Mouse (Mus musculus) embryo, embryonic 11.5 days (tissue): ENCODE data around the gene Tead1.

ENCODE experiments used
- DNase-seq: peaks from one replicate; pipeline ENCODE4 v3.0.0-alpha.2; 2012; ENCODE audit warnings: low read depth, low spot score

The Tead1 gene

GRCm38 (mm10) chr7:112813731-112814306, 134.7 kb downstream of the Tead1 start:
- no peak for DNase-seq

- no peak for DNase-seq
These were observed 136.9 kb downstream of the Tead1 start for GRCm38 (mm10) chr7:112816016-112816415.

DNA sequence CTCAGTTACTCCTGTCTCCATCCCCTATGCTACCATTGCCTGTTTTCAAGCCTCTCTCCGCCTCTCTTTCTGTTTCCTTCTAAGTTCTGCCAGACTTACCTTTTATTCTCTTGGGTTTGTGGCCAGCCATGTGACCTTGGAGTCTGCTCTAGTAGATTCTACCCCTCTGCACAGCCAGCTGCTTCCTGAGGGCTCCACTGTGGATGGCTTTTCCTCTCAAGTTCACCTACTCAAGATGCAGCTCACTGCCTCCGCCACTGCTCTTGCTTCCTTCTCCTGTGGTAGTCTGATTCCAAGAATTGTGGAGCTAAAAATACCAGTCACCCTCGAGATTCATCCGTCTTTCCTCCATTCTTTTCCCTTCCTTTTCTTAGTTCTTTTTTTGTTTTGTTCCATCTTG, 140.7 kb downstream of the Tead1 start:
- no peak for DNase-seq

GRCm38 (mm10) chr7:112822879-112823278, 143.8 kb downstream of the Tead1 start:
- no peak for DNase-seq

DNA sequence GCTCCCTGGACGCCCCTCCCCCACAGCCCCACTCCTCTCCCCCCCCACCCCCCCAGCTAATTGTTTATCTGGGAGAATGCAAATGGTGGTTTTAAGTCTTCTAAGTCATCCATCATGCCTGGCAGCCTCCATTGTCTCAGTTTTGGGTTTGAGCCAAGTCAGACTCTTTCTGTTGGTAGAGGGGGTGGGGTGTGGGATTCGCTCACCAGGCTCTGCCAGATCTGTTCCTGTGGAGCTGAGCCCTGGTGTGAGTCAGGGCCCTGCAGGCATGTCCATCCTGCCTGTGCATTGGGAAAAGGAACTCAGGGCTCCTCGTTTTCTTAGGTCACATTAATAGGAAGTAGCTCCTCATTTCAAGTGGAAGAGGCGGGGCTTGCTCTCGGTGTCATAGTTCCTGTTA, 144.5 kb downstream of the Tead1 start:
- DNase-seq = peak; percentile 71

GRCm38 (mm10) chr7:112825339-112825781, 146.2 kb downstream of the Tead1 start:
- no peak for DNase-seq

DNA sequence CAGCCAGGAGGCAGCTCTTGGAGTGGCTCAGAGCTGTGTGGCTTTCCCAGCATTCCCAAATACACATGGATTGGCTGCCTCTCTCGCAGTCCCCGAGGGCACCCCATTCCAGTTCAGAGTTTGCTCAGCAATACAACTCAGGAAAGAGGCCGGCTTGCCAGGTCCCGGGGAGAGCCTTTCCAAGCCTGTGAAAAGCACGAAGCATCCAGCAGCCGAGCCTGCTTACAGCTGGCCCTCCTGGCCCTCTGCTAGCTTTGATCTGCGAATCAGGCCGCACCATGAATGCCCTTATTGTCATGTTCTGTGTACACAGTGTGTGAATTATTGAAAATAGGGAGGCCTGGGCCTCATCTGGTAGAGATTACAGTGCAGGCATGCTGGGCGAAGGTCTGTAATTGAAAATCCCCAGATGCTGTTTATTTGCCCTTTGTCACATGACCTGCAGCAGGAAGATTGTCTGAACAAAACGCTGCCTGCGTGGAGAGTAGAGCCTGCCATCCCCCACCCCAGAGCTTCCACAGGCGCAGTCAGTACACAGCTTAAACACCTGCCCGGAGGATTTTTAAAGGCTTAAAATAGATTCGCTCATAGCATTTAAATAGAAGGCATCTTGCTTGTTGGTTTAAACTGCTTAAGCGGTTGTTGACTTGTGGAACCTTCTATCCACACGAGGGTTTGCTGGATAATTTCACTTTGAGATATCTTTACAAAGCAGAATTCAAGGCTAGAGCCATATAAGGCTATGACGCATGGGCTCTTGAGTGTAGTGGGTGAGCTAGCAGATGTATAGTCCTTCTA, 147.2 kb downstream of the Tead1 start:
- DNase-seq = peak; percentile 76

DNA sequence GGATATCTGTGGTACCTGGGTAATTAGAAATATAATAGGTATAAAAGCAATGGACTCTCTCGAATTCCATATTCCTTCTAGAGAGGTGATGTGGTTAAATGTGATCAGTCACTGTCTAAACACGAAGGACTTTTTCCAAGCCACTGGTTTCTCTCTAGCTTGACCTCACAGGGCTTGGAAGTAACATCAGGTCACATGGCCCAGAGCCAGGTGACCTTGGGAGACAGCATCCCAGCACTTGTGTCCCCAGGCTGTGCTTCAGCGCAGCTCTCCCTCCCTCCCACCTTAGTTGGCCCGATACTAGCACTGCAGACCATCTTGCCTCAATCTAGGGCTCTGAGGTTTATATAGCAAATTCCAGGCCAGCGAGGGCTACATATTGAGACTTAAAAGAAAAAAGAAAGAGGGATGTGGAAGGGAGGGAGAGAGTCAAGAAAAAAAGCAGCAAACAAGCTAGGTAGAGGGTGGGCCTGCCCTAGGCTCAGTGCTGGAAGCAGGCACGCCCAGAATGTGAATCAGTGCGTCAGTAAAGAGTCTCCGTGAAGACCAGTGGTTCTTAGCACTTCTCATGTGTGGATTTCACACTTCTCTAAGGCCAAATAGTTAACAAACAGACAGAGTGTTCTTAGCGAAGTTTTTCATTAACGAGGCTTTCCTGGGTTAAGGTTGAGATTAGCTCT, 149.0 kb downstream of the Tead1 start:
- DNase-seq = no peak

DNA sequence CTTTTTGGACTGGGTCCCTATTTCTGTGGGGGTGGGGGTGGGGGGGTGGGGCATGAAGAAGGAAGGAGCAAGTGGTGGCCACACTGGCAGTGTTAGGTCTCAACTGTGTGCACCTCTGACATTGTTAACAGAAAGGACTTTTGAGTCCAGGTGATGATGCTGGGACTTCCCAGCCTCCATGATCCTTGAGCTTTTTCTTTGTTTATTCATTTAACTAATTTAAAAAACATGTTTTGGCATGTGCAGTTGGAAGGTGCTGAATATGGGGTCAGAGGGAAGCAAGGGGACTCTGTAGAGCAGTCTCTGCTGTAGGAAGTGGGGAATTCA, 149.5 kb downstream of the Tead1 start:
- no peak for DNase-seq

- DNase-seq = no peak
These were observed 151.8 kb downstream of the Tead1 start for GRCm38 (mm10) chr7:112830946-112831345.

GRCm38 (mm10) chr7:112831446-112831845, 152.3 kb downstream of the Tead1 start:
- no peak for DNase-seq

- no peak for DNase-seq
These were observed 154.0 kb downstream of the Tead1 start for GRCm38 (mm10) chr7:112833132-112833531.

GRCm38 (mm10) chr7:112836076-112836475, 157.0 kb downstream of the Tead1 start:
- DNase-seq = no peak

DNA sequence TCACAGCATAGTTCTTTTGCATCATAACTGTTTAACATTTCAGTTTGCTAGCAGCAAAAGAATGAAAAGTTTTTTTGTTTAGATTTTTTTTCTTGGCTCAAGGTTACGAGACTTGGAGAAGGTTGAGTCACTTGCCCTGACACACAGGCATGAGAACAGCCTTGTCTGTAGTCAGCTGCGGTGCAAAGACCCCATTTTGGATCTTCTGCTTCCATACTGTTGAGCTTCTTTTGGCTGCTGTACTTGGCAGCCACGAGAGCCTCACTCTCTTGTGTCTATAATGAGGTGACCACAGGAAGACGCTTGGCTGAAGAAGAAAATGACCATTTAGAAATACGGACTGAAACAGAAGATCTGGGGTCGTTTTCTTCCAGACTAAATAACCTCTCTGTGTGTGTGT, 159.0 kb downstream of the Tead1 start:
- no peak for DNase-seq

DNA sequence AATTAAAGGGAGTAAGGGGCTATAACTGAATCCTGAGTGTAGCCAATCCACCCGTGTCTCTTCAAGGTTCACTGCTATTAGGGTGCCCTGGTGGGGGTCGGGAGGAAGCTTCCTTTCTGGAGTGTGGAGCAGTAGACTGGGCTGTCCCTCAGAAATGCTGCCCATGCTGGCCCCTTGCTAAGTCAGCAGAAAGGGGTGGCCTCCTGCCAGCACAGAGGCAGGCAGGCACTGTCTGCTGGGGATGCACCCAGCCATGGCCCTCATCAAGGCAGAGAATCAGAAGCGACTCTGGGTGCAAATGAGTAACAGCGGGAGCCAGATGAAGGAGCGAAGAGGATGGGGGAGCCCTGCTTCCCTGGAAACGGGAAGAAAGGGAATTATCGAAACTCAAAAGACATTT, 161.2 kb downstream of the Tead1 start:
- DNase-seq = no peak

GRCm38 (mm10) chr7:112840890-112841289, 161.8 kb downstream of the Tead1 start:
- no peak for DNase-seq

DNA sequence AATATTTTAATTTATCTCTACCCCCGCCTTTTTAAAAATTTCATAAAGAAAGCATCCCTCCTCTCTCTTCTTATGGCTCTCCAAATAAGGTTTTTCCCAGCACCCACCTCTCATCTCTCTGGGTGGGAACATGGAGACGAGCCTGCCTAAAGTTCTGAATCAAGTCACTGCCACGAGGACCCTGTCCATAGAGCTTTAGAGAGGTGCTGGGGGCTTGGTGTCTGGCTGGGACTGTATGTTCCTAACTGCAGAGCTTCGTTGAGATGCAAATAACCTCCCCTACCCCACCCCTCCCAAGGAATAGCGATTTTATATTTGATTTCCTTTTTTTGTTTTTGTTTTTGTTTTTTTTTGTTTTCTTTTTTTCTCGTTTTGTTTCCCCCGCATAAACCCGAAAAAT, 162.4 kb downstream of the Tead1 start:
- DNase-seq = no peak

DNA sequence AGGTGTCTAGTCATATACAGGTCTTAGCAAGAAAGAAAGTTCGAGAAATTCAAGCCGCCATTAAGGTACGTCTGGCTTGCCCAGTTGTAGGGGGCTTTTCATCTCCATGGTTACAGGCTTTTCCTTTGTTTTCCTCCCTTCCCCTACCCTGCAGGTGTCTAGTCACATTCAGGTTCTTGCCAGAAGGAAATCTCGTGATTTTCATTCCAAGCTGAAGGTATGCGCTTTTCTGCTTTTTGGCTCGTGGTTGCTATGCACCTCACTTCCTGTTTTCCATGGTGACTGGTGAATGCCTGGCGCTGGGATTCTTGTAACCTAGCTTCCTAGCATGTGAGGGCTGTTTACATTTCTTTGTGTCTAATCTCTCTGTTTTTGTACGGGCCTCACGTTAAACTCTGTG, 162.8 kb downstream of the Tead1 start:
- DNase-seq = no peak

DNA sequence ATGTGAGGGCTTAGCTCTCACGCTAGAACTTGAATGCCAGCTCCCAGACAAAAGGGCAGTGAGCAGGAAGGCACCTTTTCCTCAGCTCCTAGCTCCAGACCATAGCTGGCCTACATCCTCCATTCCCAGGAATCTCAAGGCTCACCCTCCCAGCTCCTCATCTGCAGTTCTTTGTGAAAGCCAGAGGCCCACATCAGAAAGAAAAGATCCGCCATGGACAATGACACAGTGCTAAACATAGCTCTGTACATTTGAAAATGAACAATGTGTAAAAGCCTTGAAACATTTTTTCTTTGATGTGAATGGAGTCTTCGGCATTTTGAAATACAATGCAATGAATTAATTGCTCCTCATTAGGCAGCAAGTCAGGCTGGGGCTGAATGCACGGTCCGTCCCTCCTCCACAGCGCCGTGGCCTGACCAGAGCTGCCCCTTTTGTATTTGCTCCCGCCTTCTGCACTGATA, 172.2 kb downstream of the Tead1 start:
- no peak for DNase-seq

DNA sequence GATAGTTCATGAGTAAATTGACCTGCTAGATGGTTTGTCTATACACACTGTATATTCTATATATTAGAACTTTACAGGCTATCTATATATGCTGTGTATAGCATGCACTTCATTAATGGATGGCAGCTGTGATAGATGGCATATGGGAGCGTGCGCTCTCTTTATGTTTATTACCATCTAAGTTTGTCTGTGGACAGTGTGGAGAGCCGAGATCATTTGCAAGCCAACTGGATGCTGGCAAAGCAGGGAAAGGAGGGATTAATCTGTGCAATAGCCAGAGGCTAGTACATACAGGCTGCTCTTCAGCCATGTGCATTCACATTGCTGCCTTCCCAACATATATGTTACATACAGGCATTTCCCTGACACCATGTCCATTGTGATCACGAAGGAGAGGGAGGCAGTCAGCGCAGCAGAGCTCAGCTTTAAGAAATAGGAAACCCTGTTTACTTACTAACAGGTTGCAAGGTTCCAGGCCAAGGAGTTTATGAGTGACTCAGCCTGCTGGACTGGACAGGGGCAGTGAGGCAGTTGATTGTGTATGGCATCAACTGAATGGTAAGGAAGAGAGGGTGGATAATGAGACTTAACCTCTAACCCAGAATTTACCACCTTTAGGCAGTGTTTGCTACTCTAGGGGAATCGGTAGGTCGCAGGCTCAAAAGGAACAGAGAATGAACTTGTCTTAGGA, 173.2 kb downstream of the Tead1 start:
- no peak for DNase-seq

DNA sequence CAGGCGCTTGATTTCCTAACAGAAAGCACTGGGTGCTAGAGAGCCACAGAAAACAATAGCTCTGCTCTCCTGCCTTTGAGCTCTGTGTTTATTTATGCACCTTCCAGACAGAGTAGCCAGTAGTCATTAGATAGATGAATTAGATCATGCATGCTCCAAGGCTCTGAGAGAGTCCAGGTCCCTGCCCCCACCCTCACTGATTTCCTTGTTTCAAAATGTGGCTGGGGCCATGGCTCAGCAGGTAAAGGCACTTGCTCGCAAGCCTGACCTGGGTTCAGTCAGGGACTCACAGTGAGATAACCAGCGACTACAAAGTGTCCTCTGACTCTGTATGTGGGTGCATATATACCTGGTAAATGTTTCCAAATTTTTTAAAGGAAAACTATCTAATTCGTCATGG, 174.7 kb downstream of the Tead1 start:
- no peak for DNase-seq

GRCm38 (mm10) chr7:112854516-112854915, 175.4 kb downstream of the Tead1 start:
- DNase-seq = no peak
